Mouse (Mus musculus) CH12.LX (cell line): ENCODE measurements around the gene Pnmal2. TPM values are rescaled to one million over a fixed set of nuclear protein-coding genes. Genes with fewer than 3 reads are reported as not detected.

Experiments
- DNase-seq: peaks from one replicate; pipeline ENCODE4 v3.0.0-alpha.2; 2013; ENCODE audit errors: extremely low read depth
- H3K27ac ChIP-seq: 2 replicates; pipeline ENCODE4 v1.5.1; 2012; ENCODE audit warnings: low read depth, mild to moderate bottlenecking, control low read depth, moderate library complexity; ENCODE audit not compliant: insufficient read depth
- H3K27me3 ChIP-seq: replicated peaks from 2 replicates; pipeline ENCODE3; 2012; ENCODE audit warnings: inconsistent platforms
- H3K36me3 ChIP-seq, 2 experiments: replicated peaks in 1 of 2; 2 replicates each; pipeline versions ENCODE3 to v1.6.1; 2012; ENCODE audit warnings: inconsistent platforms in 1 of 2, low read length in 1 of 2, mild to moderate bottlenecking in 1 of 2, mixed read lengths in 1 of 2, moderate library complexity in 1 of 2; ENCODE audit not compliant: control insufficient read depth in 1 of 2, insufficient read depth in 1 of 2
- H3K4me1 ChIP-seq, 2 experiments: 2 replicates each; pipeline ENCODE4 v1.6.1; 2012; ENCODE audit warnings: inconsistent platforms in 1 of 2, moderate library complexity in 1 of 2; ENCODE audit not compliant: insufficient read depth in 2 of 2, control insufficient read depth in 1 of 2
- H3K4me2 ChIP-seq: 2 replicates; pipeline ENCODE4 v1.6.1; 2012; ENCODE audit warnings: low read depth, mild to moderate bottlenecking, control low read depth; ENCODE audit not compliant: poor library complexity, insufficient read depth, severe bottlenecking
- H3K4me3 ChIP-seq, 3 experiments: fragments of 150-350 bp in 1 of 3; sonication (generic) in 1 of 3; replicated peaks in 1 of 3; 2 replicates each; pipeline versions ENCODE3 to v1.5.1; 2011 to 2012; ENCODE audit warnings: low read depth in 2 of 3, low read length in 2 of 3, mild to moderate bottlenecking in 2 of 3, moderate library complexity in 2 of 3, control low read depth in 1 of 3, improper control_type of control experiment in 1 of 3, inconsistent platforms in 1 of 3, mixed read lengths in 1 of 3; ENCODE audit not compliant: poor library complexity in 1 of 3
- H3K79me2 ChIP-seq: replicated peaks from 2 replicates; pipeline ENCODE4 v1.6.1; 2012; ENCODE audit warnings: mild to moderate bottlenecking, moderate library complexity; ENCODE audit not compliant: control insufficient read depth, poor library complexity, insufficient read depth, severe bottlenecking; ENCODE audit errors: extremely low read depth
- H3K9ac ChIP-seq: 2 replicates; pipeline ENCODE4 v1.6.1; 2012; ENCODE audit warnings: low read depth, mild to moderate bottlenecking, control low read depth, moderate library complexity; ENCODE audit not compliant: insufficient read depth
- H3K9me3 ChIP-seq: replicated peaks from 2 replicates; pipeline ENCODE3; 2012; ENCODE audit warnings: low read length, inconsistent platforms, mixed read lengths
- CHD1 ChIP-seq: IDR thresholded peaks from 2 replicates; pipeline ENCODE4 v1.6.1; 2012; ENCODE audit warnings: low read depth, low read length, improper control_type of control experiment, inconsistent platforms
- CHD2 ChIP-seq: IDR thresholded peaks from 2 replicates; pipeline ENCODE4 v1.6.1; 2011; ENCODE audit warnings: low read length, improper control_type of control experiment
- CTCF ChIP-seq, 2 experiments: IDR thresholded peaks in 1 of 2; conservative IDR thresholded peaks in 1 of 2; 2 replicates each; pipeline ENCODE4 v1.5.1; 2011 to 2012; ENCODE audit warnings: low read depth in 2 of 2, low read length in 2 of 2, improper control_type of control experiment in 1 of 2, inconsistent platforms in 1 of 2, mild to moderate bottlenecking in 1 of 2, moderate library complexity in 1 of 2
- E2F4 ChIP-seq: IDR thresholded peaks from 2 replicates; pipeline ENCODE4 v1.6.1; 2011; ENCODE audit warnings: low read depth, low read length, improper control_type of control experiment; ENCODE audit not compliant: insufficient replicate concordance
- ELF1 ChIP-seq: IDR thresholded peaks from 2 replicates; pipeline ENCODE4 v1.6.1; 2014; ENCODE audit warnings: low read depth, mild to moderate bottlenecking, inconsistent platforms, low read length, improper control_type of control experiment
- EP300 ChIP-seq: IDR thresholded peaks from 2 replicates; pipeline ENCODE4 v1.6.1; 2011; ENCODE audit warnings: low read length, improper control_type of control experiment
- GABPA ChIP-seq: IDR thresholded peaks from 2 replicates; pipeline ENCODE4 v1.6.1; 2012; ENCODE audit warnings: low read depth, low read length, improper control_type of control experiment, inconsistent platforms; ENCODE audit not compliant: insufficient replicate concordance
- HCFC1 ChIP-seq: IDR thresholded peaks from 2 replicates; pipeline ENCODE4 v1.6.1; 2012; ENCODE audit warnings: low read depth, mild to moderate bottlenecking, inconsistent platforms, low read length, improper control_type of control experiment
- IRF4 ChIP-seq: IDR thresholded peaks from 2 replicates; pipeline ENCODE4 v1.6.1; 2014; ENCODE audit warnings: low read depth, mild to moderate bottlenecking, inconsistent platforms, low read length, improper control_type of control experiment
- KAT2A ChIP-seq: IDR thresholded peaks from 2 replicates; pipeline ENCODE4 v1.6.1; 2012; ENCODE audit warnings: low read length, improper control_type of control experiment, inconsistent platforms; ENCODE audit not compliant: insufficient replicate concordance
- MAFK ChIP-seq: IDR thresholded peaks from 2 replicates; pipeline ENCODE4 v1.6.1; 2011; ENCODE audit warnings: low read length, improper control_type of control experiment; ENCODE audit not compliant: insufficient replicate concordance
- MAX ChIP-seq: IDR thresholded peaks from 2 replicates; pipeline ENCODE4 v1.6.1; 2011; ENCODE audit warnings: low read length, improper control_type of control experiment
- MEF2A ChIP-seq: IDR thresholded peaks from 2 replicates; pipeline ENCODE4 v1.6.1; 2014; ENCODE audit warnings: low read depth, mild to moderate bottlenecking, inconsistent platforms, low read length, improper control_type of control experiment, borderline replicate concordance
- MYC ChIP-seq: IDR thresholded peaks from 2 replicates; pipeline ENCODE4 v1.6.1; 2011; ENCODE audit warnings: low read depth, mild to moderate bottlenecking, improper control_type of control experiment, low read length
- PAX5 ChIP-seq: IDR thresholded peaks from 2 replicates; pipeline ENCODE4 v1.6.1; 2012; ENCODE audit warnings: low read length, inconsistent platforms, mixed read lengths
- RCOR1 ChIP-seq: conservative IDR thresholded peaks from 2 replicates; pipeline ENCODE4 v1.6.1; 2012; ENCODE audit warnings: low read depth, mild to moderate bottlenecking, inconsistent platforms, low read length, improper control_type of control experiment
- SIN3A ChIP-seq: IDR thresholded peaks from 2 replicates; pipeline ENCODE4 v1.6.1; 2012; ENCODE audit warnings: low read length, improper control_type of control experiment, inconsistent platforms
- USF1 ChIP-seq: IDR thresholded peaks from 2 replicates; pipeline ENCODE4 v1.6.1; 2014; ENCODE audit warnings: low read depth, mild to moderate bottlenecking, inconsistent platforms, low read length, improper control_type of control experiment
- ZKSCAN1 ChIP-seq: IDR thresholded peaks from 2 replicates; pipeline ENCODE4 v1.6.1; 2012; ENCODE audit warnings: low read depth, inconsistent platforms, low read length, improper control_type of control experiment, borderline replicate concordance
- ZMIZ1 ChIP-seq: IDR thresholded peaks from 2 replicates; pipeline ENCODE4 v1.6.1; 2012; ENCODE audit warnings: low read depth, mild to moderate bottlenecking, inconsistent platforms, low read length, improper control_type of control experiment
- ZNF384 ChIP-seq: IDR thresholded peaks from 2 replicates; pipeline ENCODE4 v1.6.1; 2012; ENCODE audit warnings: low read depth, low read length, improper control_type of control experiment, inconsistent platforms
- dilution Hi-C: fragments of 300-500 bp; cut with MboI; formaldehyde crosslinking; loops from 2 replicates; pipeline ENCODE4 v1.14.3; 2020; ENCODE audit warnings: low sequenced_read_pairs; ENCODE audit not compliant: extremely low pct_unique_long_range_greater_than_20kb, extremely low pct_ligation_motif_present
- in situ Hi-C: fragments of 300-500 bp; cut with MboI; formaldehyde crosslinking; loops from 3 replicates; pipeline ENCODE4 v1.14.3; 2019; ENCODE audit warnings: low sequenced_read_pairs, low pct_ligation_motif_present, low pct_unique_long_range_greater_than_20kb, mixed read lengths
- polyA plus RNA-seq: library from polyadenylated mRNA; unstranded; fragments of >175 nt; gene quantifications from 2 replicates; pipeline ENCODE4 v1.2.1, GENCODE M21; 2012; ENCODE audit warnings: low read depth; ENCODE audit not compliant: insufficient read length
- total RNA-seq, 2 experiments: library from RNA; depleted of rRNA; stranded (reverse); fragments of 300-350 nt in 1 of 2; fragments of >200 nt in 1 of 2; gene quantifications; 2 replicates each; pipeline ENCODE4 v1.2.3; 2012 to 2014

Gene Pnmal2
- total and polyA plus RNA-seq, 3 experiments, result 0.09 to 0.38 TPM; not detected in 1

GRCm38 (mm10) chr7:16908367-16908766 lies 36.1 kb upstream of the Pnmal2 start:
- peak overlapping the region in 2 of 3 experiments; percentile 52 to 63 for H3K4me3 ChIP-seq
- H3K9ac ChIP-seq, result peak overlapping the region; percentile 42; the same call in 1 of the 2 replicates

GRCm38 (mm10) chr7:16908859-16909258 lies 35.6 kb upstream of the Pnmal2 start:
- Histone ChIP-seq H3K36me3 (peaks cover 3 to 43% of the 10 kb centered on the region in 2 experiments), H3K4me1 (peaks cover 39 to 69% of the 10 kb centered on the region in 2 experiments), H3K27ac (no peak overlapping the region), H3K9ac (no peak overlapping the region), H3K27me3 (no peaks in the 10 kb centered on the region), H3K9me3 (no peaks in the 10 kb centered on the region), H3K4me2 (no peak overlapping the region), H3K4me3 (peak overlapping the region in 1 of 3 experiments; percentile 63), H3K79me2 (no peaks in the 10 kb centered on the region)
- TF ChIP-seq RCOR1, result no peak
- no peak for TF ChIP-seq CHD1
- TF ChIP-seq CHD2, result no peak
- TF ChIP-seq MEF2A, result no peak
- no peak for TF ChIP-seq E2F4
- no peak for TF ChIP-seq MAFK
- dilution Hi-C loops (no loop called here), in situ Hi-C loops (loop anchor here (5.0 kb wide), 2 partner anchors 37 to 92 kb away; partner anchors contain the start of genes Fkrp and Strn4)
- DNase-seq, result no peak

More at GRCm38 (mm10) chr7:16908367-16908766, 36.1 kb upstream of the Pnmal2 start:
- TF ChIP-seq ZNF384 (no peak), MAX (no peak), USF1 (no peak), MEF2A (no peak), GABPA (no peak), E2F4 (no peak), HCFC1 (no peak), ELF1 (no peak), IRF4 (no peak), MYC (no peak), RCOR1 (no peak), CHD1 (no peak), CHD2 (no peak), SIN3A (no peak), KAT2A (no peak), ZMIZ1 (no peak), CTCF (conservative IDR thresholded peaks at IDR 0.05 in 1 of 2, IDR thresholded peaks at IDR 0.05 in 1 of 2; ENCODE audit: low read depth in 2 of 2, low read length in 2 of 2) (no peak), ZKSCAN1 (no peak), EP300 (no peak), PAX5 (no peak)
- H3K27me3 ChIP-seq, result no peaks in the 10 kb centered on the region
- in situ Hi-C loops, result loop anchor here (5.0 kb wide), 2 partner anchors 36 to 91 kb away; partner anchors contain the start of genes Fkrp and Strn4
- dilution Hi-C loops, result no loop called here
- peaks cover 3 to 39% of the 10 kb centered on the region in 2 experiments for H3K36me3 ChIP-seq
- H3K79me2 ChIP-seq, result no peaks in the 10 kb centered on the region
- H3K4me1 ChIP-seq, result peaks cover 44 to 70% of the 10 kb centered on the region in 2 experiments
- no peaks in the 10 kb centered on the region for H3K9me3 ChIP-seq
- no peak overlapping the region for H3K27ac ChIP-seq
- no peak for DNase-seq
- peak overlapping the region; percentile 42 for H3K4me2 ChIP-seq
